Mouse (Mus musculus) c-Kit-positive CD71-positive TER-119-positive erythroid progenitor cells, embryonic 14.5 days (primary cell): ENCODE data around the gene Rnf182.

ENCODE experiments used
- DNase-seq: peaks from one replicate; pipeline ENCODE4 v3.0.0-alpha.2; 2013; ENCODE audit warnings: low spot score

Rnf182 gene

GRCm38 (mm10) chr13:43703471-43703870, 88.0 kb downstream of the Rnf182 start:
- DNase-seq = no peak

GRCm38 (mm10) chr13:43704533-43705116, 89.1 kb downstream of the Rnf182 start:
- DNase-seq = no peak

GRCm38 (mm10) chr13:43706387-43706786, 90.9 kb downstream of the Rnf182 start:
- no peak for DNase-seq

- DNase-seq = no peak
Observed at GRCm38 (mm10) chr13:43709529-43709928, 94.0 kb downstream of the Rnf182 start.

- DNase-seq = no peak
Observed at GRCm38 (mm10) chr13:43711708-43712314, 96.3 kb downstream of the Rnf182 start.

- no peak for DNase-seq
Observed at GRCm38 (mm10) chr13:43714741-43715140, 99.2 kb downstream of the Rnf182 start.

- no peak for DNase-seq
Observed at GRCm38 (mm10) chr13:43715466-43715865, 100.0 kb downstream of the Rnf182 start.

GRCm38 (mm10) chr13:43716514-43717036, 101.1 kb downstream of the Rnf182 start:
- DNase-seq = no peak

- no peak for DNase-seq
Observed at GRCm38 (mm10) chr13:43718173-43718572, 102.7 kb downstream of the Rnf182 start.

- no peak for DNase-seq
Observed at GRCm38 (mm10) chr13:43720496-43720895, 105.0 kb downstream of the Rnf182 start.
